Mouse (Mus musculus) c-Kit-positive CD71-negative TER-119-negative erythroid progenitor cells, embryonic 14.5 days (primary cell): ENCODE results near the gene Atp5g1.
"Not testable (repeated sequence)": the region's sequence is repeated elsewhere in the genome, so short reads cannot be mapped to it uniquely, and the experiment has no call there.

Experiments
- DNase-seq: peaks from one replicate; pipeline ENCODE4 v3.0.0-alpha.2; 2013; ENCODE audit warnings: low read depth

The Atp5g1 gene

DNA sequence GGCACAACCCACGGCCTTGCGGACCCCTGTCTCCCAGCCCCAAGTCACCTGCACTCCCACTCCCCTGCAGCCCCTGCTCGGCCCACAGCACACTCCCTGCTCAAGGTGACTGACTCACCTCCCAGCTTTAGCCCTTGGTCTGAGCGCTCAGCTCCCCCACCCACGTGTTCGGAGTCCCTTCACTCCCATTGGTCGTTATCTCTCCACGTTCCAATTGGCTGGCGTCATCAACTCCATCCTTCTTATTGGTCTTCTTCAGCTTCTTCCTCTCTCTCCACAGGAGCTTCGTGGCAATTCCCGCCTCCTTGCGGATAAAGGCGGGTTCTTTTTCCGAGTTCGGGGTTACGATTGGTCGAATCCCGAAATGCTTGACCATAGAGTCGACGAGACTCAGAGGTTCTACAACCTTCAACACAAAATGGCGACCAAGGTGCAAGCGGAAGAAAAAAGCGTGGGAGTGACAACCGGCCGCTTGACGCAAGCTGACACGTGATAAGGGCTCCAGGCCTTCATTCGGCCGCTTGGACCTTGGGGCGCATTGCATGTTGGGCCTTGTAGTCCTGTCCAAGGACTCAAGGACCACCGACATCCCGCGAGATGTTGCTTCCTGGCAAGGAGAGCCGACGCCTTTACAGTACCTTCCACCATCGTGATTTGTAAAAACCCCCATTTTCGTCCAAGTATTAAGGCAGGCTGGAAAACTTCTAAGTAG is at the start of gene Atp5g1:
Gene Atp5g1, minus strand, starts transcription at position 162 of the 712 bp plus-strand sequence.
- peak; percentile 98 for DNase-seq

DNA sequence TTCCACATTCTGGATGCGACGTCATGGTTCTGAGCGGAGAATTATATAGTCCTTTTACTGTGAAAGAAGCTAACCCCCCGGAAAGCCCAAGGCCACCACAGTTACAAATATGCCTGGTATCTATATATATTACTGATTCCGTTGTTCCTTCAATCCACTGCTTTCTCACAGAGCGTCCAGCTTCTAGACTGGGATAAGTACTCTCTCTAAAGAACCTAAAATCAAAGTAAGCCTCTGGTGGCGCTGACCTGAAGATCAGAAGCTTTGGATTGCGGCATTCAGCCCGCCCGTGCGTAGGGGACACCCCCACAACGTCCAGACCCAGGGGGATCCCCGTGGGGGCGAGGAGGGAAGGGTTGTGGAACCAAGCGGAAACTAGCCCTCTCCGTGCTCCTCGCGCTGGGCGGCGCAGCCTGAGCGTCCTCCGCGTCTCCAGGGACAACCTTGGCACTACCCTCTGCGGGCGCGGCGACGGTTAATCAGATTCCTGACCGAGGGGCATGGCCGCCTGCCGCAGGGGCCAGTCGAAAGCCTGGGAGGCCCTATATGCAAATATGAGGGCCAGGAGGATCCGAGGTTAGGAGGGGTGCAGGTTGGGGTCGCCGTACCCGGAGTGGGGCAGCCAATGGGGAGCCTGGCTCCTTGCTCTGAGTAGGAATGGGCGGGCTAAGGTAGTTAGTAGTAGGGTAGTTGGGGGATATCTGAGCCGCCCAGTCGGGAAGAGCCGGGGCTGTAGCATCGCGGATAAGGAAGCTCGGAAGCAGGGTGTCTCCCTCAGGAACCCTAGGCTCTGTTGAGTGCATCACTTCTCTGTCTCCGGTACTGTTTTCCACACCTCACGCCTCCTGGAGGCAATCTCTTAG is 48.8 kb upstream of the Atp5g1 start:
- no peak for DNase-seq

- not testable (repeated sequence) for DNase-seq
These were observed 47.3 kb upstream of the Atp5g1 start for GRCm38 (mm10) chr11:96122806-96123205.

DNA sequence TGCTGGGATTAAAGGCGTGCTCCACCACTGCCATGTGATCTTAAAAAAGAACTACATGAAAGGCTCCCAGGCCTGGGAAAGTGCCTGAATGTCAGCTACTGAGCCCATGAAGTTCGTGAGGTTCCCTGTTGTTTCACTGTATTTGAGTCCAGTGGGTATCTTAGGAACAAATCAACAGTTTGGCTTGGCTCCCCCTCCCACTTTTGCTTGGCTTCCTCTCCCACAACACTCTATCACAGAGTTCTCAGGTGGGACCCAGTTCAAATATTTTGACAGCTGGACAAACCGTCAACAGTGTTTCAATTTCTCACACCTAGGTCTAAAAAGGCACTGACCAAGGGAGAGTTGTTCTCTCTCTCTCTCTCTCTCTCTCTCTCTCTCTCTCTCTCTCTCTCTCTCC is 43.9 kb upstream of the Atp5g1 start:
- DNase-seq: no peak

DNA sequence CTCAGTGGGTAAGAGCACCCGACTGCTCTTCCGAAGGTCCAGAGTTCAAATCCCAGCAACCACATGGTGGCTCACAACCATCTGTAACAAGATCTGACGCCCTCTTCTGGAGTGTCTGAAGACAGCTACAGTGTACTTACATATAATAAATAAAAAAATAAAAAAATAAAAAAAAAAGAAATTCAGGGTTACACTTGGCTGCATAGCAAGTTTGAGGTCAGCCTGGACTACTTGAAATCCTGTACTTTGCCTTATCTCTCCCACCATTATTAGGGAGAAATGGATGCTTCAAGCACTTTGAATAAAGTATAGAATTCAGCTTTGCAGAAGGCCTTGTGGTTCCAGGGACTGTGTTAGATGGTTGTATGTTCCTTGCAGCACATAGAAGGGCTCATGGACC is 41.5 kb upstream of the Atp5g1 start:
- DNase-seq: not testable (repeated sequence)

DNA sequence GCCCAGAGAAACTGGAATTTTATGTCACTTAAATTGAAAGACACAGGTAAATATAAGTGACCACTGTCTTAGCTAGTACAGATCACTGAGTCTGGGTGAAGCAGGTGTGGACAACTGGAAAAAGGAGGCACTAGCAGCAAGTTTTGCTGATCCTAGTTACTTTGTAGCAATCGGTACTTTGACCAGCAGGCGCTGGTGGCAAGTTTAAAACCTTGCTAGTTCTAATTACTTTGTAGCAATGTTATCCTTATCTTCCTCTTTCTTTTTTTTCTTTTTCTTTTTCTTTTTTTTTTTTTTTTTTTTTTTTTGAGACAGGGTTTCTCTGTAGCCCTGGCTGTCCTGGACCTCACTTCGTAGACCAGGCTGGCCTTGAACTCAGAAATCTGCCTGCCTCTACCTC is 40.6 kb upstream of the Atp5g1 start:
- no peak for DNase-seq

DNA sequence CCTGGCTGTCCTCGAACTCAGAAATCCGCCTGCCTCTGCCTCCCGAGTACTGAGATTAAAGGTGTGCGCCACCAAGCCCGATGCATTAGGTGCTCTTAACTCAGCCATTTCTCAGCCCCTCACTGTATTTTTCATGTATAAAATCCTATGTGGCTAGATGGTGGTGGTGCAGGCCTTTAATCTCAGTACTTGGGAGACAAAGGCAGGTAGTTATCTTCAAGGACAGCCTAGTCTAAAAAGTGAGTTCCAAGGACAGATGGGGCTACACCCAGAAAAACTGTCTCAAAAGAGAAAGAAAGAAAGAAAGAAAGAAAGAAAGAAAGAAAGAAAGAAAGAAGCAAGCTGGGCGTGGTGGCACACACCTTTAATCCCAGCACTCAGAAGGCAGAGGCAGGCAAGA is 39.9 kb upstream of the Atp5g1 start:
- DNase-seq: no peak

- no peak for DNase-seq
These were observed 38.6 kb upstream of the Atp5g1 start for GRCm38 (mm10) chr11:96114077-96114476.

GRCm38 (mm10) chr11:96111751-96112150 is 36.3 kb upstream of the Atp5g1 start, which contains the start of gene Calcoco2:
Calcoco2 (minus strand) TSS chr11:96111964.
- DNase-seq: no peak

DNA sequence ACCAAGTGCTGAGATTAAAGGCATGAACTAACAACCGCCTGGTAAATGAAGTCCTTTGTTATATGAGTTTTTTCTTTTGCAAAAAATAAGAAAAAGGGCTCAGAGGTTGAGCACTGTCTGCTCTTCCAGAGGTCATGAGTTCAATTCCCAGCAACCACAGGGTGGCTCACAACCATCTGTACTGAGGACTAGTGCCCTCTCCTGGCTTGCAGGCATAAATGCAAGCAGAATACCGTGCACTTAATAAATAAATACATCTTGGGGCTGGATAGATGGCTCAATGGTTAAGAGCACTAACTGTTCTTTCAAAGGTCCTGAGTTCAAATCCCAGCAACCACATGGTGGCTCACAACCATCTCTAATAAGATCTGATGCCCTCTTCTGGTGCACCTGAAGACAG is 35.5 kb upstream of the Atp5g1 start:
- not testable (repeated sequence) for DNase-seq

- no peak for DNase-seq
These were observed 32.9 kb upstream of the Atp5g1 start for GRCm38 (mm10) chr11:96108376-96108775.

DNA sequence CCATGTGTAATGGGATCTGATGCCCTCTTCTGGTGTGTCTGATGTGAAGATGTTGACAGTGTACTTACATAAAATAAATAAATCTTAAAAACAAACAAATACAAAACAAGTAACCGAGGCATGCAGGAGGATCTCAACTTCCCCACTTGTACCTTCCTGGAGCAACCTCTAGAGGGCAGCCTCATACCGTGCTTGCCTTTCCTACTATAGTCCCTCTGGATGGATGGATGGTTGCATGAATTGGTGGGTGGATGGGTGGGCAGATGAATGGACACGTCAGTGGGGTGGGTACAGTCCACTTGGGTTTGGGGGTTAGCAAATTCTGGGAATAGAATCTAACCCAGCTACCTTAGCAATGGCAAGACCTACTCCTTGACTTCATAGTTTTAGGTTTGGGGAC is 17.9 kb upstream of the Atp5g1 start:
- DNase-seq: no peak

- DNase-seq: no peak
These were observed 17.3 kb upstream of the Atp5g1 start for GRCm38 (mm10) chr11:96092674-96093291.

GRCm38 (mm10) chr11:96091073-96091472 is 15.6 kb upstream of the Atp5g1 start:
- no peak for DNase-seq

GRCm38 (mm10) chr11:96087981-96088380 is 12.5 kb upstream of the Atp5g1 start:
- DNase-seq: no peak

GRCm38 (mm10) chr11:96082682-96083081 is 7.2 kb upstream of the Atp5g1 start:
- DNase-seq: no peak

DNA sequence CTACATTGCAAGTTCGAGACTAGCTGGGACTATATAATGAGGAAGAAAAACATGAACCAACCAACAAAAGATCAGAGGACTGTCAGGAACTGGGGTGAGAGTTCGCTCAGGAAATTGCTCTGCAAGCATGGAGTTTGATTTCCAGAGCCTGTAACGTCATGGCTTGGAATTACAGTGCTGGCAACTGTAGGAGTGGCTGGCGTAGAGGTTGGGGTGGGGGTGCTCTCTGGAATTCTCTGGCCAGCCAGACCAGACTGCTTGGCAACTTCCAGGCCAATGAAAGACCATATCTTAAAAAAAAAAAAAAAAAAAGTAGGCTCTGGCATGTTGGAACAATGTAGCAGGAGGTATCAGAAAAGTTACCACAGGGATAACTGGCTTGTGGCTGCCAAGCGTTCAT is 5.3 kb upstream of the Atp5g1 start:
- DNase-seq: no peak

GRCm38 (mm10) chr11:96076221-96077105 is 993 bp upstream of the Atp5g1 start:
- DNase-seq: no peak

DNA sequence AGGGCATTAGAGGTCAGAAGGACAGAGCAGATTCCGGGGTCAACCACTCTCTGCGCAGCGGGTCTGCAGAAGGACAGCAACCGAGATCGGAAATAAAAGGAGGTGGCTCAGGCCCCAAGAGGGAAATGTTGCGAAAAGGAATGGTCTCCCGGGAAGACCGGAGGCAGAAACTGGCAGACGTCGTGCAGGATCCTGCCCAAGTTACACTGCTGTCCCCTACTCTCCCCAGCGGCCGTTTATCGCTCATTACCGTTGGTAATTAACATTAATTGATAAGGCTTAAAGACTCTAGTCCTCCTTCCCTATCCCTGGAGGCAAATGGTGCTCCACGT is 327 bp downstream of the Atp5g1 start:
- no peak for DNase-seq

GRCm38 (mm10) chr11:96074351-96075176 is 906 bp downstream of the Atp5g1 start:
- no peak for DNase-seq
